Comparison of ENCODE assay signal across 17 mouse cellular contexts in genomic region chr14:122303821-122304220, GRCm38 (mm10).
"Had no signal": no experiment of that assay in that cellular context is flagged by ENCODE, and none has a peak within 500 bp of the region (broad histone marks: within the 10 kb centered on the region; RNA-seq: fewer than 3 reads in every experiment).

No protein-coding gene starts in this region.

- H3K4me3 ChIP-seq: liver, embryonic 15.5 days; lung, embryonic 15.5 days; midbrain, embryonic 10.5 days; midbrain, embryonic 12.5 days; stomach, embryonic 15.5 days had no signal

- DNase-seq: liver, postnatal 0 days; lung, adult 2 months; lung, postnatal 14 days; lung, postnatal 36 days; midbrain, embryonic 14.5 days; right cerebral cortex, postnatal 14 days; thymus, adult 18-20 months; thymus, postnatal 14 days; thymus, postnatal 36 days had no signal

- H3K9ac ChIP-seq: liver, embryonic 15.5 days; liver, postnatal 0 days; lung, embryonic 15.5 days; midbrain, embryonic 12.5 days; stomach, embryonic 15.5 days had no signal

- H3K4me2 ChIP-seq: liver, embryonic 15.5 days; lung, embryonic 15.5 days; midbrain, embryonic 12.5 days; stomach, embryonic 15.5 days had no signal

- H3K36me3 ChIP-seq: liver, embryonic 15.5 days; lung, embryonic 15.5 days; midbrain, embryonic 10.5 days; midbrain, embryonic 12.5 days; stomach, embryonic 15.5 days had no signal

- H3K27me3 ChIP-seq: liver, embryonic 15.5 days; lung, embryonic 15.5 days; stomach, embryonic 15.5 days had no signal

- H3K9me3 ChIP-seq: liver, embryonic 15.5 days; lung, embryonic 15.5 days; midbrain, embryonic 10.5 days; midbrain, embryonic 12.5 days; stomach, embryonic 15.5 days had no signal

- H3K4me1 ChIP-seq: liver, embryonic 15.5 days; lung, embryonic 15.5 days; stomach, embryonic 15.5 days had no signal

- ATAC-seq: liver, postnatal 0 days; lung, postnatal 0 days had no signal

- H3K27ac ChIP-seq: liver, embryonic 15.5 days; lung, embryonic 15.5 days; macrophage; midbrain, embryonic 10.5 days; midbrain, embryonic 12.5 days; stomach, embryonic 15.5 days; stomach, postnatal 0 days had no signal
